Mouse (Mus musculus) olfactory bulb, adult 2 months (tissue): ENCODE measurements around the gene 2210016L21Rik. TPM values are rescaled to one million over a fixed set of nuclear protein-coding genes. Genes with fewer than 3 reads are reported as not detected.
"Not testable (repeated sequence)": the region's sequence is repeated elsewhere in the genome, so short reads cannot be mapped to it uniquely, and the experiment has no call there.

ENCODE experiments used
- H3K27ac ChIP-seq: fragments of 200-500 bp; 2 replicates; pipeline ENCODE4 v1.5.1; 2012; ENCODE audit warnings: low read depth, low read length; ENCODE audit not compliant: insufficient read depth
- H3K4me1 ChIP-seq: fragments of 200-500 bp; 2 replicates; pipeline ENCODE4 v1.6.1; 2012; ENCODE audit warnings: low read length; ENCODE audit not compliant: control insufficient read depth, insufficient read depth
- H3K4me3 ChIP-seq: fragments of 200-500 bp; 2 replicates; pipeline ENCODE4 v1.5.1; 2012; ENCODE audit warnings: mild to moderate bottlenecking, low read depth, low read length, moderate library complexity; ENCODE audit not compliant: insufficient read depth
- CTCF ChIP-seq: fragments of 200-500 bp; IDR thresholded peaks from 2 replicates; pipeline ENCODE4 v1.5.1; 2012; ENCODE audit warnings: low read depth, mild to moderate bottlenecking, low read length, moderate library complexity; ENCODE audit not compliant: insufficient read depth
- POLR2A ChIP-seq: fragments of 200-500 bp; IDR thresholded peaks from 2 replicates; pipeline ENCODE4 v1.6.1; 2012; ENCODE audit warnings: mild to moderate bottlenecking, low read depth, low read length, moderate library complexity; ENCODE audit not compliant: insufficient read depth
- WGBS: fragments of 180-500 bp; shearing (Covaris S2); methylation state at CpG from one replicate; pipeline ENCODE4 v1.1.7; 2018; 5-methylcytosine and 5-hydroxymethylcytosine counted together
- polyA plus RNA-seq: library from polyadenylated mRNA; stranded (reverse); fragments of >200 nt; gene quantifications from 2 replicates; pipeline ENCODE4 v1.2.4, GENCODE M21; 2012; ENCODE audit warnings: low replicate concordance; ENCODE audit not compliant: missing spikeins, insufficient read depth, insufficient read length

The 2210016L21Rik gene
- polyA plus RNA-seq, 1 experiment: not detected

DNA sequence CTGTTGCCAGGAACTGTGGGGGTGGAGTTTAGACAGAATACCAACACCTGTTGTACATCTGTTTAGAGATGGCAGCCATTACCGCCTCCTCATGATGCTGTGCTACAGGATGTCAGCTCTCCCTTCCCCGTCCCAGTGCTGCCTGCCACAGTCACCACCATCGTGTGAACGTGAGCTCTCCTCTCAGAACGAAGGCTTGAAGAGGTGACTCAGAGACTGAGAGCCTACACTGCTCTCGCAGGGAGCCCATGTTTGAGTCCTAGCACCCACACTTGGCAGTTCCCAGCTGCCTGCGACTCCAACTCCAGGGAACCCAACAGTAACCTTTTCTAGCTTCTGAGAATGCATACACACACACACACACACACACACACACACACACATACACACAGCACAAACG is 27.1 kb upstream of the 2210016L21Rik start:
- no peak overlapping the region for H3K27ac ChIP-seq
- H3K4me3 ChIP-seq: no peak overlapping the region
- peaks cover 3% of the 10 kb centered on the region; the same call in 1 of the 2 replicates for H3K4me1 ChIP-seq
- TF ChIP-seq CTCF (no peak), POLR2A (no peak)
- 43% methylated on average over 8 of the region's 8 CpGs for WGBS

DNA sequence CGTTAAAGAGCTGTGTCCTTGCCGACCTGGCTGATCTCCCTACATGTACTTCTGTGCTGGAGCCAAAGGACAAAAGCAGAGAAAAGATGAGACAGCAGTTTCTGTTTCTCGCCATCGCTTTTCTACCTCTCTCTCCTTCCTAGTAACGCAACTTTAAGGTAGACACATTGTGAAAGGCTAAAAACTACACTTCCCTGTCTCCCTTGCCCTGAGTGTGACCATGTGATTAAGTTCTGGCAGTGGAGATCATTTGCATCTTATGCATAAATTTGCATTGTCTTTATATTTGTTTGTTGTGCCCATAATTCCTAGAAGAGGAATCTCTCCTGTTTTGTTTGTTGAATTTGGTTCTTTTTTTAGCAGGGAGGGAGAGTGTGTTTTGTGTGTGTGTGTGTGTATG is 26.1 kb upstream of the 2210016L21Rik start:
- 74% methylated on average over 5 of the region's 5 CpGs for WGBS
- Histone ChIP-seq H3K4me1 (peaks cover 3% of the 10 kb centered on the region; the same call in 1 of the 2 replicates), H3K27ac (no peak overlapping the region), H3K4me3 (no peak overlapping the region)
- no peak for TF ChIP-seq CTCF
- no peak for TF ChIP-seq POLR2A

- TF ChIP-seq CTCF: no peak
- no peak for TF ChIP-seq POLR2A
- 80% methylated on average over 4 of the region's 4 CpGs for WGBS
- Histone ChIP-seq H3K4me3 (no peak overlapping the region), H3K27ac (no peak overlapping the region), H3K4me1 (peaks cover 3% of the 10 kb centered on the region; the same call in 1 of the 2 replicates)
Measured at GRCm38 (mm10) chr5:114916777-114917176, 25.2 kb upstream of the 2210016L21Rik start.

GRCm38 (mm10) chr5:114917357-114917756 is 24.6 kb upstream of the 2210016L21Rik start:
- 93% methylated on average over 5 of the region's 5 CpGs for WGBS
- H3K4me3 ChIP-seq, H3K4me1 ChIP-seq, H3K27ac ChIP-seq: not testable (repeated sequence)

GRCm38 (mm10) chr5:114921551-114922365 is 20.2 kb upstream of the 2210016L21Rik start:
- WGBS: 66% methylated on average over 19 of the region's 19 CpGs
- Histone ChIP-seq H3K27ac (no peak overlapping the region), H3K4me1 (peaks cover 6% of the 10 kb centered on the region; the same call in 1 of the 2 replicates), H3K4me3 (no peak overlapping the region)
- TF ChIP-seq POLR2A (no peak), CTCF (no peak)

DNA sequence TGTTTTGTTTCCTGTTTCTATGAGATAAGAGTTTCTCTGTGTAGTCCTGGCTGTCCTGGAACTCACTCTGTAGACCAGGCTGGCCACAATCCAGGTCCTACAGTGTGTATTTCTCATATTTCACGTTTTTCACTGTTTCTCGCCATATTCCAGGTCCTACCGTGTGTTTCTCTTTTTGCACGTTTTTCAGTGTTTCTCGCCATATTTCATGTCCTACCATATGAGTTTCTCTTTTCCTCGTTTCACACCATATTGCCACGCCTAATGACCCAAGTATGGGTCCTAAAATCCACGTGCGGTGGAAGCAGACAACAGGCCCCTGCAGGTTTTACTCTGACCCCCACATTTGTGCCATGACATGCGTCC is 19.6 kb upstream of the 2210016L21Rik start:
- no peak overlapping the region for H3K4me3 ChIP-seq
- H3K4me1 ChIP-seq: peaks cover 6% of the 10 kb centered on the region; the same call in 1 of the 2 replicates
- WGBS: 62% methylated on average over 10 of the region's 10 CpGs
- TF ChIP-seq POLR2A (no peak), CTCF (no peak)
- H3K27ac ChIP-seq: no peak overlapping the region

GRCm38 (mm10) chr5:114922998-114923473 is 18.9 kb upstream of the 2210016L21Rik start, which contains the start of gene Oasl1:
Gene Oasl1 (plus strand): TSS chr5:114923240.
- H3K4me1 ChIP-seq: peaks cover 6% of the 10 kb centered on the region; the same call in 1 of the 2 replicates
- WGBS: 27% methylated on average over 15 of the region's 15 CpGs
- no peak within 1 kb of the TSS for H3K27ac ChIP-seq
- TF ChIP-seq POLR2A: no peak
- no peak for TF ChIP-seq CTCF
- H3K4me3 ChIP-seq: peak within 1 kb of the TSS; percentile 21; the same call in 1 of the 2 replicates

DNA sequence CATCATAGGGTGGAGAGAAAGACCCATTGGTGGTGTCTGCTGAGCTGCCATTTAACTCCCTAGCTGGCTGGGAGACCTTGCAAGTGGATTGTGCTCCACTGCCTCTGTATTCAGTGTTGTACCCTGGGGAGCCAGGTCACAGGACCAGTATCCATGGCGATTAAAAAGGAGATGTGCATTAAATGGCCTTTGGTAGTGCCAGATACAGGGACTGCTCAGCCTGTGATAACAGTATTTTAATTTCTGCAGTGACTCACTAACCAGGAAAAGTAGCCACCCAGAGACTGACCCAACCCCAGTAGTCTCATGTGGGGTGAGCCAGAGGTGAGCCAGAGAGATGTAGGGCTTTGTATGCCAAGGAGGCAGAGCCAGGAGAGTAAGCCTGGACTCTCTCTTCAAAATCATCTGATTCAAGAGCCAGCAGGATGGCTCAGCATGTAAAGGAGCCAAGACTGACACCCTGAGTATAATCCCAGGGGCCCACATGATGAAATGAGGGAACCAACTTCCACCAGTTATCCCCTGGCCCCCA is 15.7 kb upstream of the 2210016L21Rik start:
- peaks cover 6% of the 10 kb centered on the region; the same call in 1 of the 2 replicates for H3K4me1 ChIP-seq
- whole genome bisulfite sequencing: 57% methylated on average over 1 of the region's 1 CpGs
- no peak for TF ChIP-seq CTCF
- no peak for TF ChIP-seq POLR2A
- H3K4me3 ChIP-seq: no peak overlapping the region
- H3K27ac ChIP-seq: no peak overlapping the region

GRCm38 (mm10) chr5:114926753-114927152 is 15.2 kb upstream of the 2210016L21Rik start:
- no peak overlapping the region for H3K27ac ChIP-seq
- 87% methylated on average over 9 of the region's 9 CpGs for WGBS
- peaks cover 6% of the 10 kb centered on the region; the same call in 1 of the 2 replicates for H3K4me1 ChIP-seq
- no peak overlapping the region for H3K4me3 ChIP-seq
- no peak for TF ChIP-seq CTCF
- TF ChIP-seq POLR2A: no peak
